Mouse (Mus musculus) spleen, postnatal 14 days (tissue): ENCODE measurements at regions not wholly inside any gene's neighbourhood (a gene's known extent, or its start where the extent isn't known, plus 50 kb on each side); places are given as distances from the start of the nearest gene placed in this dataset.
"Not testable (repeated sequence)": the region's sequence is repeated elsewhere in the genome, so short reads cannot be mapped to it uniquely, and the experiment has no call there.

Experiments
- DNase-seq, 2 experiments: peaks; one replicate each; pipeline ENCODE4 v3.0.0; 2021 to 2022; ENCODE audit warnings: low spot score in 2 of 2

GRCm38 (mm10) chr3:18743474-18743873, 795.3 kb downstream of the Cypt12 start:
- no peak for DNase-seq

GRCm38 (mm10) chr3:18744216-18744615, 796.0 kb downstream of the Cypt12 start:
- DNase-seq: no peak

GRCm38 (mm10) chr3:18746206-18746605, 798.0 kb downstream of the Cypt12 start:
- DNase-seq: no peak

DNA sequence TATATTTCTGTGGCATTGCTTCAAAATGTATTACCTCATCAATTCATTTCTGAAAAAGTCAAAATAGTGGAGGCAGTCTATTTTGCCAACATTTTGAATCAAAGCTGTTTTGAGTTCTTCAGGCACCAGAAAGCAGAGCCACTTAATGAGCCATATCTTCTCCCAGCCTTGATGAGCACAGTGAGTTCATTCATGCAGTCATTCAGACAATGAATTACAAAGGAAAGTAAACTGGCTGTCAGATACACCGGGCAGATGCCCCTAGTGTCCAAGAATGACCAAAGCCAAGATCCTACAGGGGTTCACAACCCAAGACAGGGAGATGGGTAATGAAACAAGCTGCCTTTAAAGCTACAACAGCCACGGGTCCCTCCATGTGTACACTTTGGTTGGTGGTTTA, 798.7 kb downstream of the Cypt12 start:
- no peak for DNase-seq

DNA sequence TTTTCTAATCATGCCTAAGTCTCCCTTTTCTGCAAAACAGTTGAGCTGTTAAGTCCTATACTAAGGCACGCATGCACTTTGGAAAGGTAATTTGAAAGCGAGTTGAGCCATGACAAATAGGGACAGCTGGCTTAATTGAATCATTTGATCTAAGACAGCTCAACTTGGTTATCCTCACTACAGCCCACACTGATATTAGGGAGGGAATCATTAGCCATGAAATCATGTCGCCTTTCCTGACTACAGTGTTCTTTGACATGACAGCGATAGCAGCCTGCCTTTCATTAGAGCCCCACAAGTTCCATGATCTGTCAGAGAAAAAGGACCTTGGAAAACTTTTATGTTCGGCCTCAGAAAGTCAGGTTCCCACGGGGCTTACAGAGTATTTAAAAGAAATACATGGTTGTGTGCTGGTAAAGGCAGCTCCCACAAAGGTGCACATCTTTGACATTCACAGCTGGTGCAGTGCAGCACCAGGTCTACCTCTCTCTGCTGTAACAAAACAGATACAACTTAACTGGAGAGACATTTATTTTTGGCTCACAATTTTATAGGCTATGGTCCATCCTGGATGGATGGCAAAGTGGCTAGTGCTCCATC, 803.5 kb downstream of the Cypt12 start:
- no peak for DNase-seq

GRCm38 (mm10) chr3:18764301-18765078, 816.3 kb downstream of the Cypt12 start:
- DNase-seq: no peak

DNA sequence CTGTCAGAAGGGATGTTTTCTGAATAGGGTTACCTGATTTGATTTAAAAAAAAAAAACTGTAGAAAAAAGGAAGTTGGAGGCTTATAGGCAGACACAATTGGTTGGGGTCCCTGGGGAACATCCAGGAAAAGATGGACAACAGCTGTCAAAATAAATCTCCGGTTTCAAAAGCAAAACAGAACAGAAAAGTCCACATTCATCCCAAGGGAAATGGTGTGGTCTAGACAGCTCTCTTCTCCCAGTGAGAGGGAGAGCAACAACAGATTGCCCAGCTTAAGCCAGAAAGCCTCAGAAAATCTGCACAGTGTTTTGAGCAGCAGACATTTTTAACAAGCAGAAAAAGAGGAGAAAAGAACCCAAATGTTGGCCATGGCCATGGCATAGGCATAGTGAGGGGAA, 830.3 kb downstream of the Cypt12 start:
- no peak for DNase-seq

GRCm38 (mm10) chr3:18787531-18788176, 839.4 kb downstream of the Cypt12 start:
- DNase-seq: no peak

GRCm38 (mm10) chr3:18802794-18803193, 825.7 kb downstream of the 1700064H15Rik start:
- DNase-seq: no peak

DNA sequence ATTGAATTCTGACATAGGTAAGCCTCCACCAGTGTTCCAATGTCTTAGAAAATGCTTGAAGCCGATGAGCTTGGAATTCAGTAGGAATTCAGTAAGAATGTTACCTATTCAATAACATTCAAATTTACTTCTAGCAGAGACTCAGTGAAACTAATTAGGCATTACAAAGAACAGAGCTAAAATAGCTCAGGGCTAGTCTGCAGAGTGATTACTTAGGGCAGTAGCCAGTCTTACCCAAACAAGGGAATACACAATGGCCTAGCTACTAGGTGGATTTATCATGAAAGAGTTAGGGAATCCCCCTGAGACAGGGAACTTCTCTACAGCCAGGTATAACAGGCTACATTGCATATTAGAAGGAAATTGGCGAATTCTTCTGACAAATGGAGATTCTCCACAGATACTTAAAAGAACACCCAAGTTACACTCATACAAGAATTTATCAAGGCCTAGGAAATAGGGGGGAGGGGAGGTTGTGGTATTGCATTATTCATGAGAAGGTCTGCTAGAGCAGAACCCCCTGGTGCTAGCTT, 799.6 kb downstream of the 1700064H15Rik start:
- not testable (repeated sequence) for DNase-seq

- no peak for DNase-seq
Observed at GRCm38 (mm10) chr3:18868117-18868739, 760.2 kb downstream of the 1700064H15Rik start.

- DNase-seq: no peak
Observed at GRCm38 (mm10) chr3:18868758-18869157, 759.7 kb downstream of the 1700064H15Rik start.

GRCm38 (mm10) chr3:18877060-18877459, 751.4 kb downstream of the 1700064H15Rik start:
- DNase-seq: no peak

DNA sequence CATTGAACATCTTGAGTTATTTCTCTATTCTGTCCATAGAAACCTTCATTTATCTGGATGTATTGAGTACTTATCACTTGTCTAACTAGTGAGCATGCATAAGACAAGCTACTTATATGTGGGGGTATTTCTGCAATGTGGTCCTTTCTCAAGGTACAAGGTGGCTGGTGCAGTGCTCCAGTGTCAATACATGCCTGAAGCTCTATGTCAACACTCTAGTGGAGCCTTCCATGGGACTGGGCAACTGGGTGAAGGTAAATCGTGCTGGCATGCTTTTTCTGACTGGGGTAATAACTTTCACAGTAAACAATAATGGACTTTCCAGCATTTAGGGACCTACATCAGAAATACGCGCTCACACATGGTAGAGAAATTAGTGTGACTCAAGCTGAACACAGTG, 750.9 kb downstream of the 1700064H15Rik start:
- DNase-seq: no peak

- no peak for DNase-seq
Observed at GRCm38 (mm10) chr3:18881186-18881585, 747.3 kb downstream of the 1700064H15Rik start.

GRCm38 (mm10) chr3:18892813-18893212, 735.7 kb downstream of the 1700064H15Rik start:
- DNase-seq: no peak

DNA sequence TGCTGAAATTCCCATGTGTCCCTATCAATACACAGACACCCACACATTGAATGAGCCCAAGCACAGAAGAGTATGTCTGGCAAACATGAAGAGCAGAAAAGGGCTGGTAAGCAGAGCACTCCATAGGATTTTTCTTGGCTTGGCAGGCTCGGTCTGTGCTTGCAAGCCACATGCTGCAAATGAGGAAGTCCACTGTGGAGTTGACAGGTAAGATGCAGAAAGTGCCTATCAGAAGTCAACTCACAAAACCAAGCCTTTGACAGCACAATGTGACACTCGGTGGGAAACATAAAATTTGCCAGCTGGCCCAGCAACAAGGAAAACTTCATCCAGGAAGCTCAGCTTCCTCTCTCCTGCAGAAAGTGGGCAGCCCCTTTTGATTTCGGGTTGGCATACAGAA, 722.7 kb downstream of the 1700064H15Rik start:
- DNase-seq: no peak

- DNase-seq: no peak
Observed at GRCm38 (mm10) chr3:18906210-18906609, 722.3 kb downstream of the 1700064H15Rik start.

DNA sequence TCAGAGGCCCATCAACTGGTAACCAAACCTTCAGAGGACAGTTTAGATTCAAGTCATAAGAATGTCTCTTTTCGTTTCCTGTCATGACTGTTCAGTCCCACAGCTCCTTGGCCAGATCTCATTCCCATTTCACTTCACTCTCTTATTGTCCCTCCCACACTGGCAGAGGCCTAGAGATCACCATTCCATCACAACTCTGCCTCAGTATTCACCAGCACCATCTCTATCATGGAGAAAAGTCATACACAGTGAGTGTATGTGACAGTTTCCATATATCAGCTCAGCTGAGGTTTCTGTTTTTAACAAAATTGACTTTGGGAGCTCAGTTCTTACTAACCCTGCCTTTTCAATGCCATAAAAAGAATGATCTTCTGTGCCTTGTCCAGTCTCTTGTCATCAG, 719.7 kb downstream of the 1700064H15Rik start:
- no peak for DNase-seq

GRCm38 (mm10) chr3:18928401-18929104, 699.9 kb downstream of the 1700064H15Rik start:
- DNase-seq: no peak

GRCm38 (mm10) chr3:18929105-18929492, 699.4 kb downstream of the 1700064H15Rik start:
- DNase-seq: no peak
